Mouse (Mus musculus): ENCODE data around the gene Kat8. TPM values are rescaled to one million over a fixed set of nuclear protein-coding genes. Genes with fewer than 3 reads are reported as not detected.

Kat8 gene
- polyA plus RNA-seq, 1 experiment = 15.7 TPM

- TF ChIP-seq POLR2A (IDR thresholded peaks at IDR 0.05; ENCODE audit: borderline replicate concordance, control insufficient read depth, low read depth, low read length) (no peak), CTCF (IDR thresholded peaks at IDR 0.05; ENCODE audit: control insufficient read depth, insufficient read depth, low read length) (no peak)
- 69% methylated on average over 6 of the region's 6 CpGs for WGBS
- Histone ChIP-seq H3K4me3 (replicated peaks; ENCODE audit: control insufficient read depth, low read depth, low read length) (no peak within 1 kb of the TSS), H3K27ac (ENCODE audit: control insufficient read depth, insufficient read depth, low read depth, low read length, poor library complexity) (no peak within 1 kb of the TSS), H3K4me1 (ENCODE audit: control insufficient read depth, insufficient read depth, low read length) (no peaks in the 10 kb centered on the region)
These were observed 17.6 kb downstream of the Kat8 start, which contains the start of gene Prss8 for GRCm38 (mm10) chr7:127929923-127930322. Gene Prss8 (minus strand): TSS chr7:127930104.

- whole genome bisulfite sequencing = 80% methylated on average over 5 of the region's 5 CpGs
- Histone ChIP-seq H3K4me1 (ENCODE audit: control insufficient read depth, insufficient read depth, low read length) (no peaks in the 10 kb centered on the region), H3K4me3 (replicated peaks; ENCODE audit: control insufficient read depth, low read depth, low read length) (no peak overlapping the region), H3K27ac (ENCODE audit: control insufficient read depth, insufficient read depth, low read depth, low read length, poor library complexity) (no peak overlapping the region)
- TF ChIP-seq CTCF (IDR thresholded peaks at IDR 0.05; ENCODE audit: control insufficient read depth, insufficient read depth, low read length) (no peak), POLR2A (IDR thresholded peaks at IDR 0.05; ENCODE audit: borderline replicate concordance, control insufficient read depth, low read depth, low read length) (no peak)
These were observed 18.3 kb downstream of the Kat8 start for GRCm38 (mm10) chr7:127930636-127931035.

DNA sequence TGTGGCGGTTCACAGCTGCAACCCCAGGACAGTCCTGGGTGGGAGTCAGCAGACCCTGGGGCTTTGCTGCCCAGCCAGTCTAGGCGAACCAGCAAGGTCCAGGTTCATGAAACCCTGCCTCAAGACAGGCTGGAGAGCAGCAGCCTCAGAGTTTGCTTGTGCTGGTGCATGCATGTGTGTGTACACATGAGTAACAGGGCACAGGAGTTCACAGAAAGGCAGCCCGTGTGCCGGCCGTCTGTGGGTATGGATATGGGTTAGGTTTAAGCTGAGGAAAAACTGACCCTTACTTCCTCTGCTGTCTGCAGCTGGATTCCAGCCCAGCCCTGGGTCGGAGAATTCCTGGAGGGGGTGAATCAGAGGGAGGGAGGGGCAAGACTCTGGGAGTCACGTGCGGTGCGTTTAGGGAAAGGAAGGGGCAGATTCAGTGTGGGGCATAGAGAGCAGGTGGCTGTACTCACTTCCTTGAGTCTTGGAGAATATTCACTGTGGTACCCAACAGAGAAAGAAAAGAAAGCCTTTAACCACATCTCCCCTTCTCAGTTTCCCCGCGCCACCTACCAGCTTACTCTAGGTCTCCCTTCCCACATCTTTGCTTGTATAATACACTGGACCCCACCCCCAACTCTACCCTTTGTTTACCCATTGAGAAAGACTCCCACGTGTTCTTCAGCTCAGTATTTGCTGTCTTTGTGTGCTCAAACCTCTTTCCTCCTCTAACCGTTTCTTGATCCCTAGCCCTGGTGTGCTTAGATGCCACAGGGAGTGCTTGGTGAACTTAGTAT, 19.2 kb downstream of the Kat8 start:
- TF ChIP-seq CTCF (IDR thresholded peaks at IDR 0.05; ENCODE audit: control insufficient read depth, insufficient read depth, low read length) (no peak), POLR2A (IDR thresholded peaks at IDR 0.05; ENCODE audit: borderline replicate concordance, control insufficient read depth, low read depth, low read length) (no peak)
- Histone ChIP-seq H3K27ac (ENCODE audit: control insufficient read depth, insufficient read depth, low read depth, low read length, poor library complexity) (0 out of 2 replicates have a peak overlapping the region, but pooled peaks have one; percentile 20), H3K4me1 (ENCODE audit: control insufficient read depth, insufficient read depth, low read length) (no peaks in the 10 kb centered on the region), H3K4me3 (replicated peaks; ENCODE audit: control insufficient read depth, low read depth, low read length) (no peak overlapping the region)
- 50% methylated on average over 13 of the region's 13 CpGs for WGBS

GRCm38 (mm10) chr7:127932273-127933031, 20.1 kb downstream of the Kat8 start:
- Histone ChIP-seq H3K4me3 (replicated peaks; ENCODE audit: control insufficient read depth, low read depth, low read length) (no peak overlapping the region), H3K4me1 (ENCODE audit: control insufficient read depth, insufficient read depth, low read length) (no peaks in the 10 kb centered on the region), H3K27ac (ENCODE audit: control insufficient read depth, insufficient read depth, low read depth, low read length, poor library complexity) (no peak overlapping the region)
- 78% methylated on average over 13 of the region's 13 CpGs for WGBS
- TF ChIP-seq CTCF (IDR thresholded peaks at IDR 0.05; ENCODE audit: control insufficient read depth, insufficient read depth, low read length) (no peak), POLR2A (IDR thresholded peaks at IDR 0.05; ENCODE audit: borderline replicate concordance, control insufficient read depth, low read depth, low read length) (no peak)

DNA sequence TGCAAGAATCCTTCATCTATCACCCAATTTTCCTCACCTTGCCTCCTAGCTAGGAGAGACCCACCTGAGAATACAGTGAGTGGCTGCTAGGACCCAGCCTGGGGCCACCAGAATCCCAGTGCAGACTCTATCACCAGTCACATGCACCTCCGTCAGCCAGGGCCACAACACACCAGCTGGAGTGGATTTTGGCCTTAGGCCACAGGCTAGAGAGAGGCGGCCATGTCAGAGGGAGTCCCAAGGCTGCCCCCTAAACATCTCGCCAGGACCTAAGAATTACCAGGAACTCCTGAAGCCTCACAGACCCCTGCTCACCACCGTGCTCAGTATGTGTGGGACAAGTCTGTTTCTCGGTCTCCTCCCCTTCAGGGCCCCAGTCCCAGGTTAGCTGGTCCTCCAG, 21.8 kb downstream of the Kat8 start:
- Histone ChIP-seq H3K4me3 (replicated peaks; ENCODE audit: control insufficient read depth, low read depth, low read length) (no peak overlapping the region), H3K27ac (ENCODE audit: control insufficient read depth, insufficient read depth, low read depth, low read length, poor library complexity) (no peak overlapping the region), H3K4me1 (ENCODE audit: control insufficient read depth, insufficient read depth, low read length) (no peaks in the 10 kb centered on the region; the same call in none of the 2 replicates)
- WGBS = 82% methylated on average over 5 of the region's 5 CpGs
- TF ChIP-seq CTCF (IDR thresholded peaks at IDR 0.05; ENCODE audit: control insufficient read depth, insufficient read depth, low read length) (no peak), POLR2A (IDR thresholded peaks at IDR 0.05; ENCODE audit: borderline replicate concordance, control insufficient read depth, low read depth, low read length) (no peak)

GRCm38 (mm10) chr7:127935028-127935722, 22.9 kb downstream of the Kat8 start:
- H3K27ac ChIP-seq (ENCODE audit: control insufficient read depth, insufficient read depth, low read depth, low read length, poor library complexity) = peak overlapping the region; percentile 37; the same call in 1 of the 2 replicates
- peak overlapping the region; percentile 64 for H3K4me3 ChIP-seq (replicated peaks; ENCODE audit: control insufficient read depth, low read depth, low read length)
- no peaks in the 10 kb centered on the region; the same call in none of the 2 replicates for H3K4me1 ChIP-seq (ENCODE audit: control insufficient read depth, insufficient read depth, low read length)
- no peak; the same call in 1 of the 2 replicates for TF ChIP-seq POLR2A (IDR thresholded peaks at IDR 0.05; ENCODE audit: borderline replicate concordance, control insufficient read depth, low read depth, low read length)
- TF ChIP-seq CTCF (IDR thresholded peaks at IDR 0.05; ENCODE audit: control insufficient read depth, insufficient read depth, low read length) = peak; percentile 93
- WGBS = 5% methylated on average over 32 of the region's 32 CpGs

DNA sequence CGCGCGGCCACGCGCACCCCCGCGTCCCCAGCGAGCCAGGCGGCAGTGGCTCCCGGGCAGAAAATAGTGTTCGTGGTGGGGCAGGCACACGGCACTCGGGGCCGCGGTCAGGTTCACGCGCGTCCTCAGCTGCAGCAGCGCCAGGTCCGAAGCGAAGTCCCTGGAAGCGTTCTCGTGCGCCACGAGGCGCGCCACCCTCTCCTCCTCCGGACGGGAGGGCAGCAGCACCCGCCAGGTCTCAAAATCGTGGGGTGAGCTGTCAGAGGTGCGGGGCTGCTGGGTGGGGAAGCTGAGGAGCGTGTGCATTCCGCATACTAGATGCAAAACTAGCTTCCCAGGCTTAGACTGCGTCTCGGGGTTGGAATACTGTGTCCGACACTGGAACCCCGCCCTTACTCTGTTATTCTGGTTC, 23.4 kb downstream of the Kat8 start:
- H3K4me1 ChIP-seq (ENCODE audit: control insufficient read depth, insufficient read depth, low read length) = no peaks in the 10 kb centered on the region; the same call in none of the 2 replicates
- H3K4me3 ChIP-seq (replicated peaks; ENCODE audit: control insufficient read depth, low read depth, low read length) = peak overlapping the region; percentile 64
- under 1% methylated on average over 38 of the region's 38 CpGs for WGBS
- H3K27ac ChIP-seq (ENCODE audit: control insufficient read depth, insufficient read depth, low read depth, low read length, poor library complexity) = peak overlapping the region; percentile 8; the same call in 1 of the 2 replicates
- TF ChIP-seq POLR2A (IDR thresholded peaks at IDR 0.05; ENCODE audit: borderline replicate concordance, control insufficient read depth, low read depth, low read length) = no peak
- TF ChIP-seq CTCF (IDR thresholded peaks at IDR 0.05; ENCODE audit: control insufficient read depth, insufficient read depth, low read length) = no peak
